Mouse (Mus musculus): ENCODE results near the gene Cmip.

DNA sequence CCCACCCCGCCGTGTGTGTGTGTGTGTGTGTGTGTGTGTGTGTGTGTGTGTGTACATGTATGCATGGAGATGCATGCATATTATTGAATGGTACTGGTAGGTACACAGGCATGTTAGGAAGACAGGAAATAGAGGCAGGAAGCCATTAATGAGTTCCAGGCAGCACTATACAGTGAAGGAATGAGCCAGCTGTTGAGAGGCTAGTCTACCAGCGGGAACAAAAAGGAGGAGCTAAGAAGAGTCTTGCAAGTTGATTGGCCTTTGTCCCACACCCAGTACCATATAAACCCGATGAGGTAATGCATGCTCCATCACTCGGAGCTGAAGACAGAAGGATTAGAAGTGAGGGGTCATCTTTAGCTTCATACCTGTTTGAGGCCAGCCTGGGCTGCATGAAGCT, 201.6 kb downstream of the Cmip start:
- TF ChIP-seq CTCF (IDR thresholded peaks at IDR 0.05; ENCODE audit: insufficient read depth, low read length) (no peak), POLR2A (IDR thresholded peaks at IDR 0.05; ENCODE audit: borderline replicate concordance, extremely low read depth, low read depth, low read length) (no peak)
